Mouse (Mus musculus): ENCODE measurements around the gene Frrs1l.

The Frrs1l gene

GRCm38 (mm10) chr4:56909568-56909967, 80.6 kb downstream of the Frrs1l start:
- DNase-seq = no peak

- no peak for DNase-seq
Measured at GRCm38 (mm10) chr4:56907671-56908070, 82.5 kb downstream of the Frrs1l start.

Measured in kidney, adult 18-20 months (tissue).